In genomic region chr3:30724848-30725465, GRCm38 (mm10) we compare ENCODE assay signal across 20 mouse cellular contexts. TPM values are rescaled to one million over a fixed set of nuclear protein-coding genes. Genes with fewer than 3 reads are reported as not detected.
DNase-seq lines count a peak whose midpoint lies in the region; ATAC-seq and TF ChIP-seq lines count a peak whose summit lies in the region.
"Had no signal": no experiment of that assay in that cellular context is flagged by ENCODE, and none has a peak within 500 bp of the region (broad histone marks: within the 10 kb centered on the region; RNA-seq: fewer than 3 reads in every experiment).

No protein-coding gene starts in this region.

- H3K27ac ChIP-seq in kidney, postnatal 0 days: no peak overlapping the region
- no peak overlapping the region for H3K27ac ChIP-seq in forebrain, embryonic 14.5 days (ENCODE audit: low read depth, low read length)
- no peak overlapping the region for H3K27ac ChIP-seq in midbrain, embryonic 11.5 days (ENCODE audit: low read depth, low read length)
- H3K27ac ChIP-seq: hindbrain, embryonic 13.5 days; limb, embryonic 12.5 days had no signal

- no peak overlapping the region for H3K9ac ChIP-seq in kidney, postnatal 0 days (ENCODE audit: low read depth, low read length)
- H3K9ac ChIP-seq in forebrain, embryonic 14.5 days (ENCODE audit: low read length): no peak overlapping the region
- no peak overlapping the region for H3K9ac ChIP-seq in midbrain, embryonic 11.5 days (ENCODE audit: low read length)
- H3K9ac ChIP-seq: heart, embryonic 12.5 days; hindbrain, embryonic 13.5 days; limb, embryonic 12.5 days had no signal

- no peaks in the 10 kb centered on the region for H3K9me3 ChIP-seq in kidney, postnatal 0 days (replicated peaks; ENCODE audit: low read length)
- no peaks in the 10 kb centered on the region for H3K9me3 ChIP-seq in forebrain, embryonic 14.5 days (replicated peaks; ENCODE audit: control insufficient read depth, low read length)
- no peaks in the 10 kb centered on the region for H3K9me3 ChIP-seq in midbrain, embryonic 11.5 days (ENCODE audit: control insufficient read depth, low read length)
- H3K9me3 ChIP-seq: heart, embryonic 12.5 days; hindbrain, embryonic 13.5 days; limb, embryonic 12.5 days had no signal

- no peaks in the 10 kb centered on the region for H3K4me1 ChIP-seq in kidney, postnatal 0 days (replicated peaks; ENCODE audit: insufficient read depth, low read length)
- no peaks in the 10 kb centered on the region for H3K4me1 ChIP-seq in forebrain, embryonic 14.5 days (ENCODE audit: control insufficient read depth, insufficient read depth, low read length)
- H3K4me1 ChIP-seq in midbrain, embryonic 11.5 days (ENCODE audit: control insufficient read depth, insufficient read depth, low read length): no peaks in the 10 kb centered on the region
- H3K4me1 ChIP-seq: limb, embryonic 12.5 days had no signal

- DNase-seq in kidney, postnatal 0 days (ENCODE audit: low spot score): no peak
- no peak for DNase-seq in kidney, postnatal 4 days
- peak; percentile 1 for DNase-seq in lung, postnatal 36 days
- DNase-seq in lung, postnatal 4 days: no peak
- DNase-seq in Patski (ENCODE audit: low read depth, low spot score): no peak
- DNase-seq in forebrain, embryonic 14.5 days (ENCODE audit: low spot score): no peak
- DNase-seq in midbrain, embryonic 11.5 days (ENCODE audit: low spot score, missing footprints): no peak
- DNase-seq: cerebellum, adult 11 months; heart, postnatal 14 days; layer of hippocampus, adult 9-11 months; lung, adult 18-20 months; lung, postnatal 14 days had no signal

- WGBS in kidney, postnatal 0 days: 72% methylated on average over 10 of the region's 10 CpGs
- WGBS in forebrain, embryonic 14.5 days: 82% methylated on average over 10 of the region's 10 CpGs
- 85% methylated on average over 10 of the region's 10 CpGs for WGBS in midbrain, embryonic 11.5 days

- H3K4me2 ChIP-seq in kidney, postnatal 0 days (ENCODE audit: low read length): no peak overlapping the region
- H3K4me2 ChIP-seq in forebrain, embryonic 14.5 days (ENCODE audit: low read length): no peak overlapping the region
- no peak overlapping the region for H3K4me2 ChIP-seq in midbrain, embryonic 11.5 days
- H3K4me2 ChIP-seq: heart, embryonic 12.5 days; hindbrain, embryonic 13.5 days; limb, embryonic 12.5 days had no signal

- CTCF ChIA-PET in Patski (lab: Charles Lee): interaction anchor here (0.9 to 1.9 kb wide), 10 partner anchors 9 to 95 kb away, joined by 3 to 7 read pairs (median 3); no protein-coding TSS in a partner anchor

- no peaks in the 10 kb centered on the region for H3K36me3 ChIP-seq in kidney, postnatal 0 days (ENCODE audit: insufficient read depth, low read length)
- H3K36me3 ChIP-seq in forebrain, embryonic 14.5 days (ENCODE audit: control insufficient read depth, insufficient read depth, low read length): no peaks in the 10 kb centered on the region
- no peaks in the 10 kb centered on the region for H3K36me3 ChIP-seq in midbrain, embryonic 11.5 days (ENCODE audit: control insufficient read depth, insufficient read depth, low read length)
- H3K36me3 ChIP-seq: heart, embryonic 12.5 days; hindbrain, embryonic 13.5 days; limb, embryonic 12.5 days had no signal

- no peak overlapping the region for H3K4me3 ChIP-seq in kidney, postnatal 0 days (replicated peaks; ENCODE audit: low read depth, low read length)
- H3K4me3 ChIP-seq in forebrain, embryonic 14.5 days (ENCODE audit: low read depth, low read length): no peak overlapping the region
- H3K4me3 ChIP-seq in midbrain, embryonic 11.5 days (ENCODE audit: low read depth, low read length): no peak overlapping the region
- H3K4me3 ChIP-seq: heart, embryonic 12.5 days; hindbrain, embryonic 13.5 days; limb, embryonic 12.5 days had no signal

- ATAC-seq in kidney, postnatal 0 days (replicated peaks; ENCODE audit: low FRiP score, low read depth): no peak
- ATAC-seq in Patski: no peak
- no peak for ATAC-seq in forebrain, embryonic 14.5 days
- ATAC-seq in midbrain, embryonic 11.5 days (ENCODE audit: low FRiP score): no peak
- ATAC-seq: forebrain, embryonic 16.5 days; inflammation-experienced regulatory T-cells, adult 6 months had no signal

- TF ChIP-seq CTCF in kidney, postnatal 0 days (IDR thresholded peaks at IDR 0.05; ENCODE audit: low read depth): peak; percentile 23
- peak; percentile 45 for TF ChIP-seq CTCF in Patski (IDR thresholded peaks at IDR 0.05)

- POLR2A ChIA-PET in Patski (lab: Charles Lee): no interaction called here

- in situ Hi-C loops in Patski (cut with MboI; ENCODE audit: low pct_unique_long_range_greater_than_20kb): no loop called here

- no peaks in the 10 kb centered on the region for H3K27me3 ChIP-seq in kidney, postnatal 0 days (ENCODE audit: insufficient read depth, low read length)
- H3K27me3 ChIP-seq in Patski: no peaks in the 10 kb centered on the region
- no peaks in the 10 kb centered on the region for H3K27me3 ChIP-seq in forebrain, embryonic 14.5 days (replicated peaks; ENCODE audit: control insufficient read depth, insufficient read depth, low read length)
- no peaks in the 10 kb centered on the region for H3K27me3 ChIP-seq in midbrain, embryonic 11.5 days (ENCODE audit: control insufficient read depth, insufficient read depth, low read length)
- H3K27me3 ChIP-seq: heart, embryonic 12.5 days; hindbrain, embryonic 13.5 days; limb, embryonic 12.5 days had no signal

RNA-seq across cellular contexts. Expression of gene Samd7, which starts 21.1 kb away (rescaled TPM):
- not detected in 2 replicates for polyA plus RNA-seq in kidney, postnatal 0 days (2015; fragmentation: Nextera tagmentation; extraction: Ambion mirVana)
- polyA plus RNA-seq in Patski (2021): not detected
- not detected in 2 replicates for polyA plus RNA-seq in forebrain, embryonic 14.5 days (2014; fragmentation: Nextera tagmentation; extraction: Ambion mirVana)
- not detected in 2 replicates for polyA plus RNA-seq in midbrain, embryonic 11.5 days (2014; fragmentation: Nextera tagmentation; extraction: Ambion mirVana)
- polyA plus RNA-seq: embryonic facial prominence, embryonic 14.5 days; forebrain, embryonic 16.5 days; heart, embryonic 12.5 days; hindbrain, embryonic 13.5 days; inflammation-experienced regulatory T-cells, adult 6 months; limb, embryonic 12.5 days; stomach, embryonic 16.5 days; thymus, postnatal 0 days had no signal

RNA-seq across cellular contexts. Expression of gene Lrrc31, which starts 25.3 kb away (rescaled TPM):
- 0.78 and 1.0 TPM in 2 replicates for polyA plus RNA-seq in kidney, postnatal 0 days (2015; fragmentation: Nextera tagmentation; extraction: Ambion mirVana)
- polyA plus RNA-seq in Patski (2021): not detected
- polyA plus RNA-seq in forebrain, embryonic 14.5 days (2014; fragmentation: Nextera tagmentation; extraction: Ambion mirVana): not detected in 2 replicates
- not detected in 2 replicates for polyA plus RNA-seq in midbrain, embryonic 11.5 days (2014; fragmentation: Nextera tagmentation; extraction: Ambion mirVana)
- polyA plus RNA-seq: forebrain, embryonic 16.5 days; heart, embryonic 12.5 days; limb, embryonic 12.5 days had no signal
